Mouse (Mus musculus): ENCODE results near the gene Gm17490.

- no peak; the same call in 1 of the 2 replicates for TF ChIP-seq CTCF (IDR thresholded peaks at IDR 0.05; ENCODE audit: low read depth)
- 0 out of 2 replicates have a peak, but pooled peaks have one; percentile 16 for TF ChIP-seq EP300 (IDR thresholded peaks at IDR 0.05; ENCODE audit: low read depth)
Observed at GRCm38 (mm10) chr2:11596690-11597089, 29.4 kb downstream of the Gm17490 start.

Measured in liver, postnatal 0 days (tissue).